ENCODE assay signal across 8 mouse cellular contexts in genomic region chr12:32910092-32910491, GRCm38 (mm10). TPM values are rescaled to one million over a fixed set of nuclear protein-coding genes. Genes with fewer than 3 reads are reported as not detected.
A peak's percentile ranks its signal among the peaks of the same experiment; 100 is the strongest.
DNase-seq lines count a peak whose midpoint lies in the region; ATAC-seq lines count a peak whose summit lies in the region.

No protein-coding gene starts in this region.

- intact Hi-C loops in heart, postnatal 25 days (cut with DNase I): loop anchor here (1.0 to 5.0 kb wide), 3 partner anchors 100 to 517 kb away; partner anchors contain the start of gene Twistnb

- ATAC-seq in megakaryocyte, adult 5-6 weeks (ENCODE audit: poor library complexity, severe bottlenecking): peak; percentile 81

- peak; percentile 89 for DNase-seq in heart, adult 11 months
- no peak for DNase-seq in heart, postnatal 25 days (ENCODE audit: low spot score)
- peak; percentile 88 for DNase-seq in cerebellum, adult 9-10 months
- peak; percentile 54 to 76 for DNase-seq in frontal cortex, postnatal 36 days (ENCODE audit: low spot score in 2 of 2)
- peak; percentile 91 for DNase-seq in hindlimb bud, embryonic 11.5 days (ENCODE audit: extremely low spot score, low read depth, low spot score)
- peak; percentile 17 to 55 for DNase-seq in left cerebral cortex, adult 8-10 months (ENCODE audit: low spot score in 2 of 2)
- peak; percentile 56 for DNase-seq in right cerebral cortex, postnatal 14 days

RNA-seq across cellular contexts. Expression of gene Sypl, which starts 43.6 kb away (rescaled TPM):
- 10 to 100 TPM; 85.3 to 86.1 TPM for total RNA-seq in heart, postnatal 25 days (2021)
- total RNA-seq in left cerebral cortex, adult 8-10 months (2022): 10 to 100 TPM; 44.7 to 47.5 (median 45.3) TPM
- total RNA-seq in megakaryocyte, adult 5-6 weeks (2015): 114 and 117 TPM in 2 replicates
- 50.6 and 62.0 TPM in 2 replicates for total RNA-seq in megakaryocyte, adult 5-6 weeks (2017)
